Mouse (Mus musculus): Measurements from ENCODE around the gene Ppp1r1b.

Ppp1r1b gene

DNA sequence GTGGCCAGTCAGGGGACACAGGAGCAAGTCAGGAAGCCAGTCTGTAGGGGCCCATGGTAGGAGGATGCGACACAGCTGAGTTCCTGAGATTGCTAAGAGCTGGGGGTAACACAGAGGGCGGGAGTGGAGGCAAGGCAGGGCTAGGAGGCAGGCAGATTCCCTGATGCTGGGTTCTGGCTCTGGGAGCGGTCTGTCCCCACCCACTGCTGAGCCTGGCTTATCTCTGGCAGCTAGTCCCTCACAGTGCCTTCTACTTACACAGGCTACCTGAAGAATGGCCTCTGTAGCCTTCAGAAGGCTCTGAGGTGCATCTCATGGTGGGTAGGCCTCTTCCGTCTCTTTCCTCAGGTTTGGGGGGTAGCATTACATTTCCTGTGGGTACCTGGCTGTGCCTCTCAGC, 44.4 kb downstream of the Ppp1r1b start:
- 83% methylated on average over 4 of the region's 4 CpGs for WGBS

DNA sequence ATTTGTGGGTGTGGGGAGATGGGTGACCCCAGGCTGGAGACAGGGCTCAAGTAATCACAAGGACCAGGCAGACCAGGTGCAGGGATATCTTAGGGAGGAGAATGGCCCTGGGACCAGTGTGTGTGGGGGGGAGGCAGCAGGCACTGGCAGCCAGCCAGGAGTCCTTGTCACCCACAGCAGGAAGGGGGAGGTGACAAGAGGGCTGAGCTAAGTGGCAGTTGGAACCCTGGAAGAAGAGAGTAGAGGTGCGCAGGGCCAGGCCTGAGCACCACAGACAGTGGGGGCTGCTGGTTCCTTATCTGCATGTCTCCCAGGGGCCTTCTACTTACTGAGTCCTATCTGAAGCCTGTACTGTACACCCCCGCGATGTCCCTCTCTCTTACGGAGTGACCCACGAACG, 45.1 kb downstream of the Ppp1r1b start:
- WGBS, result 74% methylated on average over 6 of the region's 6 CpGs

DNA sequence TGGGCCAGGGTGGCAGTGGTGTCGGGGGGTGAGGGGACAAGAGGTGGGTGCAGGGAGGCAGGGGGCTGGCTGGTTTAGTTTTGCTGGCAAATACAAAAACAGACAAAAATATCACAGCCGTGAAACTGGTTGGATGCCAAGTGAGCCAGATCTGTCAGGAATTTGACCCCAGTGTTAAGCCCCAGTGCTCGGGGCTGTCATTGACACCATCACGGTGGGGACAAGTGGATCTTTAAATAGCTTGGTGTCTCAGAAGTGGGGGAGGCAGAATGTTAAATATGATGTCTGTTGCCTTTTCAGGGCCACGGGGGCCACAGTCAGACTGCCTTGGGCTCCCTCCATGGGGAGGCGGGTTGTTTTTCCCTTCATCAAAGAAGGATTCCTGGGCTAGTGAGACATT, 46.1 kb downstream of the Ppp1r1b start:
- 40% methylated on average over 6 of the region's 6 CpGs for WGBS

DNA sequence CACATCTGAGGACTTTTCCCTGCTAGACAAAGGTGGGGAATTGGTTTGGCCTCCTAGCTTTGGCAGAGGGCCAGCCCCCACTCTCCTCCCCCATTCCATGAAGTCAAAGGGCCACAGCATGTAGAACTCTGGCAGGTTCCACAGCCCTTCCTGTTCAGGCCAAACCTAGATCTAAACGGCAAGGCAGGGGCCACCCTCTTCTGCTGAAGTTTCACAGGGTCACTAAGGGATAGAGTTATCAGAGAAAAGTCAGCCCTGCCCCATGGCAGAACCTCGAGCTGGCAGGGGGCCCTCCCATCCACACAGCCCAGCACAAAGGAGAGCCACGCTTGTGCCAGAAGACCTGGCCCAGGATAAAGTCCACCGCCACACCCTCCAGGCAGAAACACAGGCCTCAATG, 46.8 kb downstream of the Ppp1r1b start:
- WGBS, result 51% methylated on average over 4 of the region's 4 CpGs

DNA sequence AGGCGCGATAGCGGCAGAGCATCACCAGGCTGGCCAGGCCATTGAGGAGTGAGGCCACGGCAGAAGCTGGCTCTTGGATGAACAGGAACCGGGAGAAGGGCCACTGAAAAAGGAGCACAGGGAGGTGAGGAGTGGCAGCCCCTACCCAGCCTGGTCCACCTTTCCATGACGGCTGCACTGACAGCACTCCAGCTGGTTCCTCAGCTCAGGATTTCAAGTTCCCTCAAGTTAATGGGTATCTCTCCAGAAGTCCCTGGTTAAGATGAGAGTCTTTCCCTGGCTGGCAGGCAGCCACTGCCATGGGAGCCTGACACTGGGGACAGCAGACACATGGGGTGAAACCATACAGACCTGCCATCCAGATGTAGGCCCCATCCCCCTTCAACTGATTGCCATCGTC, 49.7 kb downstream of the Ppp1r1b start:
- 90% methylated on average over 7 of the region's 7 CpGs for WGBS

DNA sequence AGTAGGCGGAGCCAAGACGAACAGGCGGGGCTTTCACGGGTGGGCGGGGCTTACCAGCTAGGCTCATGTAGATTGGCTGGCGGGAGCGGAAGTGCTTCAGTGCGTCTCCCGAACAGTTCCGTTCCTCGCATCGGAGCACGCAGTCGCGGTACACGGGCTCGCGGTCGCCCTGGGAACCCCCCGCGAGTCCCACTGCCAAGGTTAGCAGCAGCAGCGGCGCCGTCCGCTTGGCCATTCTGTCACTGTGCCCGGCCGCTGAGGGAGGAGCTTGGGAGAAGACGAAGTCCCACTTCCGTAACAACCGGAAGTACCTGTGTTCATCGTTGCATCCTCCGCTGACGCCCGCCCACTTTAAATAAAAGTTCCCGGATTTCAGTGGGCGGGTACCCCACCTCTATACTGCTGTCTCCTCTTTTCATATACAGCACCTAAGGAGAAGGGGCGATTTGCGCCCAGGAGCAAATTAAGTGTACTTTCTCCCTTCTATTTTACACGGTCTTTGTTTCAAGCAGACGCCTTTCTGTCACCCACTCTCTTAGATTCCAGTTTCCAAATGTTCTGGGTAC, 52.0 kb downstream of the Ppp1r1b start, which contains the start of gene Pgap3:
TSS of gene Pgap3 (minus strand) at position 330 of the 566 bp plus-strand sequence.
- under 1% methylated on average over 40 of the region's 40 CpGs for WGBS

DNA sequence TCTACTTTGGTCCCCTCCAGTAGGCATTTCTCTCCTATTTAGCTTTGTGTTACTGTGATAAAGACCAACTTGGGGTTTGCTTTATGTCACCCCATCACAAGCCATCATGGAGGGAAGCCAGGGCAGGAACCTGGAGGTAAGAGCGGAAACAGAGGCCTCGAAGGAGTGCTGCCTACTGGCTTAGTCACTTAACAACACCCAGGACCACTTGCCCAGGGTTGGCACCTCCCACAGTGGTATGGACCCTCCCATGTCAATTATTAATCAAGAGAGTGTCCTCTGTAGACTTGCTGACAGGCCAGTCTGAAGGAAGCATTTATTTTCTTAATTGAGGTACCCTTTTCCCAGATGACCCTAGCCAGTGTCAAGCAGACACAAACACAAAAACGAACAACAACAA, 52.6 kb downstream of the Ppp1r1b start:
- WGBS, result 59% methylated on average over 3 of the region's 3 CpGs

DNA sequence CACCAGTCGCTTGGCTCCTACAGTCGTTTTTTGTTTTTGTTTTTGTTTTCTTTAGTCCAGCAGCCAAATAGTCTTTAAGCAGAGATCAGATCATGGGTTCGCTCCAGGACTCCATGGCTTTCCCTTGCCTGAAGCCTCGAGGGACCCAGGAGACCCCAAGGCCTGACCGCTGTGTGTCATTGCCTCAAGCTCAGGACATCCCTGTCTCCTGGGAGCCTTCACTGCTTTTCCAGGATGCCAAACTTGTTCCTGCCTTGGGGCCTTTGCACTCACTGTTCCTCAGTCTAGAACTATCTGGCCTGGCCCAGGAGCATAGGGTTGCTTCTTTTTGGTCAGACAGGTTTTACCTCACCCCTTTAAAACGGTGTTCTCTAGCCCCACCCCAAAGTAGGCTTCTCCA, 58.4 kb downstream of the Ppp1r1b start:
- 71% methylated on average over 6 of the region's 6 CpGs for WGBS

Data from cerebral cortex, adult 2 months (tissue).